8 mouse cellular contexts compared by ENCODE assay signal in the genomic region with DNA sequence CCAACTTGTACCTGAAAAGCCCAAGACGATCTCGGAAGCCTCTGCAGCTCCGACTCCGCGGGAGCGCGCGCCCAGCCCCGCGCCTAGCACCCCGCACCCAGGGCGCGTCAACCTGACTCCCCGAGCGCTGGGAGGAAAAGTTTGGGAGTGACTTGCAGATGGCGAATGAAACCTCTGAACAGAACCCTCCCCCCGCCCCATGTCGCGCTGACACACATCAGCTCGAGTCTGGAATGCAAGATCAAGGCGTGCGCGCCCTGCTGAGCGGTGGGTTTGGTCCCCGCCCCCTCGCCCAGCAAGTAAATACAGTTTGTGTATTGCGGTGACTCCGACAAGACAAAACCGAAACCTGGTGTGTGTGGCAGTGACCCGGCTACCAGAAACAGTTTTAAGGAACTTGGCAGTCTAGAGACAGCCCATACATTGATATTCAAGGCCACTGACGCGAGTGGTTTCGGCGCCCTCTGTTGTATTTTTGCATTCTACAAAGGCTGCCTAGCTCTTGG. TPM values are rescaled to one million over a fixed set of nuclear protein-coding genes. Genes with fewer than 3 reads are reported as not detected.
DNase-seq lines count a peak whose midpoint lies in the region; ATAC-seq and TF ChIP-seq lines count a peak whose summit lies in the region.

A gene (minus strand): TSS at position 193 of the 506 bp plus-strand sequence.

- intact Hi-C loops in left cerebral cortex, adult 2 months (cut with DNase I), result loop anchor here (2.0 to 5.0 kb wide), 4 partner anchors 64 to 235 kb away; no protein-coding TSS in a partner anchor

- H3K27me3 ChIP-seq in hindbrain, embryonic 16.5 days (replicated peaks; ENCODE audit: control insufficient read depth, insufficient read depth, low read length), result no peaks in the 10 kb centered on the region

- no peak; the same call in 1 of the 2 replicates for TF ChIP-seq CTCF in left cerebral cortex, adult 2 months (IDR thresholded peaks at IDR 0.05)

- peak within 1 kb of the TSS; percentile 94 for H3K4me2 ChIP-seq in hindbrain, embryonic 16.5 days (ENCODE audit: low read length)

- peak; percentile 4; the same call in 1 of the 2 replicates for ATAC-seq in frontal cortex, adult (ENCODE audit: low TSS enrichment)
- ATAC-seq in hindbrain, embryonic 16.5 days, result peak; percentile 46

- peak within 1 kb of the TSS; percentile 83 for H3K4me3 ChIP-seq in hindbrain, embryonic 16.5 days (ENCODE audit: low read length)
- H3K4me3 ChIP-seq in left cerebral cortex, adult 2 months, result peak within 1 kb of the TSS; percentile 76

- peak within 1 kb of the TSS; percentile 87 for H3K27ac ChIP-seq in hindbrain, embryonic 16.5 days (ENCODE audit: low read depth, low read length)
- peak within 1 kb of the TSS; percentile 95 for H3K27ac ChIP-seq in left cerebral cortex, adult 2 months

- peak within 1 kb of the TSS; percentile 89 for H3K9ac ChIP-seq in hindbrain, embryonic 16.5 days (ENCODE audit: low read depth, low read length)

- no peaks in the 10 kb centered on the region for H3K36me3 ChIP-seq in hindbrain, embryonic 16.5 days (ENCODE audit: control insufficient read depth, insufficient read depth, low read length)

- under 1% methylated on average over 34 of the region's 34 CpGs for WGBS in hindbrain, embryonic 16.5 days

- DNase-seq in MEL-GATA-1-ER (ENCODE audit: extremely low read depth, low read depth), result peak; percentile 72
- DNase-seq in c-Kit-positive CD71-positive TER-119-positive erythroid progenitor cells, embryonic 14.5 days (ENCODE audit: low spot score), result peak; percentile 11
- peak; percentile 58 to 59 for DNase-seq in left cerebral cortex, adult 2 months (ENCODE audit: extremely low spot score in 1 of 2, low spot score in 2 of 2)
- DNase-seq in lung, postnatal 36 days, result peak; percentile 86
- peak; percentile 59 for DNase-seq in right cerebral cortex, adult 18-20 months
- DNase-seq in yolk sac, embryonic 10.5 days (ENCODE audit: low spot score), result peak; percentile 76

- H3K4me1 ChIP-seq in hindbrain, embryonic 16.5 days (ENCODE audit: control insufficient read depth, insufficient read depth, low read depth, low read length), result peaks cover 20% of the 10 kb centered on the region

- no peaks in the 10 kb centered on the region for H3K9me3 ChIP-seq in hindbrain, embryonic 16.5 days (ENCODE audit: control insufficient read depth, low read length)

RNA-seq across cellular contexts. Expression of the gene that starts here (rescaled TPM):
- 18.5 and 24.4 TPM in 2 replicates for polyA plus RNA-seq in hindbrain, embryonic 16.5 days (2015; fragmentation: Nextera tagmentation; extraction: Ambion mirVana)
- 10 to 100 TPM; 43.0 to 44.6 TPM for total RNA-seq in left cerebral cortex, adult 2 months (2021)

Comparison
In these comparisons a context has a peak if more than half of its experiments do, and no peak if none do; other contexts are left out.
1. Peak in every context shown above with its lines: DNase-seq, ATAC-seq, H3K4me3 ChIP-seq and H3K27ac ChIP-seq.
2. DNase-seq: peak in every context shown above with its lines; median percentile 86 in lung, postnatal 36 days; 76 in yolk sac, embryonic 10.5 days; 72 in MEL-GATA-1-ER; 59 in right cerebral cortex, adult 18-20 months; 58 in left cerebral cortex, adult 2 months; 11 in c-Kit-positive CD71-positive TER-119-positive erythroid progenitor cells, embryonic 14.5 days.